Mouse (Mus musculus) testis, adult 2 months (tissue): Measurements from ENCODE around the gene 6430548M08Rik.

ENCODE experiments used
- CTCF ChIP-seq: fragments of 200-500 bp; IDR thresholded peaks from 2 replicates; pipeline ENCODE4 v1.5.1; 2012; ENCODE audit warnings: low read depth, mild to moderate bottlenecking, inconsistent platforms, low read length, moderate library complexity; ENCODE audit not compliant: control insufficient read depth, insufficient read depth, insufficient replicate concordance
- POLR2A ChIP-seq: fragments of 200-500 bp; IDR thresholded peaks from 2 replicates; pipeline ENCODE4 v1.6.1; 2012; ENCODE audit warnings: low read depth, mild to moderate bottlenecking, inconsistent platforms, low read length, moderate library complexity; ENCODE audit not compliant: control insufficient read depth

GRCm38 (mm10) chr8:120192118-120192517, 78.2 kb downstream of the 6430548M08Rik start:
- TF ChIP-seq POLR2A (no peak), CTCF (no peak)
